Mouse (Mus musculus) heart, postnatal 10 days (tissue): ENCODE measurements at regions not wholly inside any gene's neighbourhood (a gene's known extent, or its start where the extent isn't known, plus 50 kb on each side); places are given as distances from the start of the nearest gene placed in this dataset.

Experiments used
- DNase-seq, 2 experiments: peaks; one replicate each; pipeline ENCODE4 v3.0.0; 2021
- intact Hi-C: fragments of 180-260 bp; cut with DNase I; formaldehyde crosslinking; loops from one replicate; pipeline ENCODE4 v1.15.1; 2025

- no peak for DNase-seq
- intact Hi-C loops, result no loop called here
Measured at GRCm38 (mm10) chr16:70920047-70920446, 606.3 kb downstream of the Gbe1 start.

DNA sequence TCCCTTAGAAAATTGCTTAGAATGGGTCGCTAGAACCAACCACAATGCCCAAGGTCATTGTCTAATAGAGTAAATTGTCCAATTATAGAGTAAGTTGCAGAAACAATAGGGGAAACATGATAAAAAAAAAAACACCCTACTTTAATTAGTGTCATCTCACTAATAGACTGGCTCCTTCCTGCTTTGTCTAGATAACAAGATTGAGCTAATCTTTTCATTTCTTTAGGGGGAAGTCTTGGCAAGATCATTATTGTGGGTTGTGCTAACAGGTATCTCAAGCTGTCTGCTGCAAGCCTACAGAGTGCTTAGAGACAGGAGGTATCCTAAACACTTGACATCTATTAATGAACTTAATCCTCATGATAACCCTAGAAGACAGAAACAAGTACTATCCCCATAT is 615.9 kb downstream of the Gbe1 start:
- intact Hi-C loops, result no loop called here
- DNase-seq, result no peak

DNA sequence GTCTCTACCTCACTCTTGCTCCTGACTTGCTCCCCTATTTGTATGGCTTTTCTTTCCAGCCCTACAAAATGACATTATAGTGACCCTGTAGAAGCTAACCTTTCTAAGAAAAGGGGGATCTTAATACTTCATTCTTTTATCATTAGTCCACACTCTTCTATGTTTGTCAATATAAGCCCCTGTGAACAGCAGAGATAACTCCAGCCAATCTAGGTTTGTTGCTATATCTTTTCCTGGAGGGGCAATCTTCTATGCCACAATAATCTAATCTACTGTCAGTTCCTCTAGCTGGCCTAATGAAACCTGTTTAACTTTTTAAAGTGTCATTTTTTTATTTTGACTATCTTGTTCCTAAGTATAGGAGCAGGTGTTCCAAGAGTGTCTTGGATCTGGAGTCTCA is 622.2 kb downstream of the Gbe1 start:
- no peak for DNase-seq
- intact Hi-C loops, result no loop called here

- no peak for DNase-seq
- intact Hi-C loops, result no loop called here
Measured at GRCm38 (mm10) chr16:70952937-70953336, 639.2 kb downstream of the Gbe1 start.
